In genomic region chr16:4643670-4644419, GRCm38 (mm10) we compare ENCODE assay signal across 9 mouse cellular contexts. TPM values are rescaled to one million over a fixed set of nuclear protein-coding genes. Genes with fewer than 3 reads are reported as not detected.
DNase-seq lines count a peak whose midpoint lies in the region; ATAC-seq and TF ChIP-seq lines count a peak whose summit lies in the region.
"Had no signal": no experiment of that assay in that cellular context is flagged by ENCODE, and none has a peak within 500 bp of the region (broad histone marks: within the 10 kb centered on the region; RNA-seq: fewer than 3 reads in every experiment).

No protein-coding gene starts in this region.

- TF ChIP-seq CTCF in intestine, postnatal 0 days (IDR thresholded peaks at IDR 0.05; ENCODE audit: low read depth) = 0 out of 2 replicates have a peak, but pooled peaks have one; percentile 3

- H3K27ac ChIP-seq in intestine, postnatal 0 days (ENCODE audit: low read depth, low read length) = peak overlapping the region; percentile 36; the same call in 1 of the 2 replicates
- no peak overlapping the region for H3K27ac ChIP-seq in neural tube, embryonic 15.5 days (replicated peaks)

- 58% methylated on average over 11 of the region's 11 CpGs for WGBS in intestine, postnatal 0 days
- 67% methylated on average over 11 of the region's 11 CpGs for whole genome bisulfite sequencing in neural tube, embryonic 15.5 days

- H3K9ac ChIP-seq in intestine, postnatal 0 days (ENCODE audit: low read depth, low read length) = no peak overlapping the region
- H3K9ac ChIP-seq in neural tube, embryonic 15.5 days (replicated peaks) = no peak overlapping the region; the same call in 1 of the 2 replicates

- peaks cover 40% of the 10 kb centered on the region for H3K36me3 ChIP-seq in intestine, postnatal 0 days (ENCODE audit: control insufficient read depth, insufficient read depth)
- H3K36me3 ChIP-seq in neural tube, embryonic 15.5 days = peaks cover 9% of the 10 kb centered on the region; the same call in 1 of the 2 replicates

- no peak for ATAC-seq in intestine, postnatal 0 days
- ATAC-seq in neural tube, embryonic 15.5 days (ENCODE audit: low FRiP score) = peak; percentile 34; the same call in 1 of the 2 replicates
- ATAC-seq in erythroid progenitor cell, adult 5-6 weeks (replicated peaks; ENCODE audit: low FRiP score, poor library complexity, severe bottlenecking) = no peak

- no peaks in the 10 kb centered on the region for H3K27me3 ChIP-seq in intestine, postnatal 0 days (replicated peaks; ENCODE audit: control insufficient read depth, insufficient read depth, low read length)
- H3K27me3 ChIP-seq in neural tube, embryonic 15.5 days (replicated peaks) = no peaks in the 10 kb centered on the region

- no peak overlapping the region; the same call in 1 of the 2 replicates for H3K4me2 ChIP-seq in intestine, postnatal 0 days (replicated peaks; ENCODE audit: low read depth)
- no peak overlapping the region for H3K4me2 ChIP-seq in neural tube, embryonic 15.5 days

- DNase-seq in adrenal gland, adult (ENCODE audit: inconsistent age in 2 of 2, low spot score in 1 of 2) = peak; percentile 85 to 93
- peak; percentile 79 for DNase-seq in cerebellum, adult 9-10 months
- peak; percentile 91 for DNase-seq in gastrocnemius, postnatal 25 days
- peak; percentile 60 to 85 for DNase-seq in left cerebral cortex, adult 8-10 months (ENCODE audit: low spot score in 2 of 2)
- DNase-seq in yolk sac, embryonic 10.5 days (ENCODE audit: low spot score) = no peak

- no peak overlapping the region for H3K4me3 ChIP-seq in intestine, postnatal 0 days (ENCODE audit: low read depth, low read length)
- H3K4me3 ChIP-seq in neural tube, embryonic 15.5 days (replicated peaks) = no peak overlapping the region
- H3K4me3 ChIP-seq: megakaryocyte, embryonic 14.5 days had no signal

- peaks cover 19% of the 10 kb centered on the region; the same call in 1 of the 2 replicates for H3K4me1 ChIP-seq in intestine, postnatal 0 days (replicated peaks; ENCODE audit: control insufficient read depth, insufficient read depth, low read length)
- H3K4me1 ChIP-seq in neural tube, embryonic 15.5 days = peaks cover 68% of the 10 kb centered on the region

- H3K9me3 ChIP-seq in intestine, postnatal 0 days (ENCODE audit: control insufficient read depth) = no peaks in the 10 kb centered on the region
- no peaks in the 10 kb centered on the region for H3K9me3 ChIP-seq in neural tube, embryonic 15.5 days (replicated peaks)
- H3K9me3 ChIP-seq: megakaryocyte, embryonic 14.5 days had no signal

RNA-seq across cellular contexts. Expression of gene Dnaja3, which starts 4.1 kb away (rescaled TPM):
- total RNA-seq in gastrocnemius, postnatal 25 days (2021) = 10 to 100 TPM; 91.1 to 93.8 TPM
- polyA plus RNA-seq in intestine, postnatal 0 days (2015; fragmentation: Nextera tagmentation; extraction: Ambion mirVana) = 37.9 and 38.6 TPM in 2 replicates
- total RNA-seq in left cerebral cortex, adult 8-10 months (2022) = 10 to 100 TPM; 63.0 to 66.1 (median 65.1) TPM
- 68.6 and 71.0 TPM in 2 replicates for polyA plus RNA-seq in neural tube, embryonic 15.5 days (2015; fragmentation: Nextera tagmentation; extraction: Ambion mirVana)
- 10.1 and 12.6 TPM in 2 replicates for total RNA-seq in erythroid progenitor cell, adult 5-6 weeks (2015; ENCODE audit: low replicate concordance)
- total RNA-seq in erythroid progenitor cell, adult 5-6 weeks (2017; ENCODE audit: low replicate concordance) = 10.9 and 14.3 TPM in 2 replicates

RNA-seq across cellular contexts. Expression of gene Vasn, which starts 4.1 kb away (rescaled TPM):
- 1 to 10 TPM; 4.6 to 4.8 TPM for total RNA-seq in gastrocnemius, postnatal 25 days (2021)
- polyA plus RNA-seq in intestine, postnatal 0 days (2015; fragmentation: Nextera tagmentation; extraction: Ambion mirVana) = 5.0 and 5.3 TPM in 2 replicates
- 10 to 100 TPM in 2 of 4 experiments, 1 to 10 TPM in 2; 8.5 to 10.4 (median 9.9) TPM for total RNA-seq in left cerebral cortex, adult 8-10 months (2022)
- 7.1 and 8.8 TPM in 2 replicates for polyA plus RNA-seq in neural tube, embryonic 15.5 days (2015; fragmentation: Nextera tagmentation; extraction: Ambion mirVana)
- not detected in 2 replicates for total RNA-seq in erythroid progenitor cell, adult 5-6 weeks (2015; ENCODE audit: low replicate concordance)
- not detected in 2 replicates for total RNA-seq in erythroid progenitor cell, adult 5-6 weeks (2017; ENCODE audit: low replicate concordance)

RNA-seq across cellular contexts. Expression of gene Pam16, which starts 19.1 kb away (rescaled TPM):
- total RNA-seq in gastrocnemius, postnatal 25 days (2021) = 10 to 100 TPM; 87.2 to 90.6 TPM
- polyA plus RNA-seq in intestine, postnatal 0 days (2015; fragmentation: Nextera tagmentation; extraction: Ambion mirVana) = 63.3 and 72.1 TPM in 2 replicates
- 10 to 100 TPM; 79.9 to 99.6 (median 92.2) TPM for total RNA-seq in left cerebral cortex, adult 8-10 months (2022)
- polyA plus RNA-seq in neural tube, embryonic 15.5 days (2015; fragmentation: Nextera tagmentation; extraction: Ambion mirVana) = 150 and 179 TPM in 2 replicates
- total RNA-seq in erythroid progenitor cell, adult 5-6 weeks (2015; ENCODE audit: low replicate concordance) = 9.4 and 16.8 TPM in 2 replicates
- 3.9 and 9.6 TPM in 2 replicates for total RNA-seq in erythroid progenitor cell, adult 5-6 weeks (2017; ENCODE audit: low replicate concordance)

RNA-seq across cellular contexts. Expression of gene Coro7, which starts 35.7 kb away (rescaled TPM):
- total RNA-seq in gastrocnemius, postnatal 25 days (2021) = 10 to 100 TPM; 12.9 to 19.0 TPM
- polyA plus RNA-seq in intestine, postnatal 0 days (2015; fragmentation: Nextera tagmentation; extraction: Ambion mirVana) = 25.3 and 27.5 TPM in 2 replicates
- 10 to 100 TPM; 88.7 to 98.8 (median 95.6) TPM for total RNA-seq in left cerebral cortex, adult 8-10 months (2022)
- polyA plus RNA-seq in neural tube, embryonic 15.5 days (2015; fragmentation: Nextera tagmentation; extraction: Ambion mirVana) = 31.4 and 35.5 TPM in 2 replicates
- total RNA-seq in erythroid progenitor cell, adult 5-6 weeks (2015; ENCODE audit: low replicate concordance) = 19.8 and 36.5 TPM in 2 replicates
- 7.3 and 14.8 TPM in 2 replicates for total RNA-seq in erythroid progenitor cell, adult 5-6 weeks (2017; ENCODE audit: low replicate concordance)

RNA-seq across cellular contexts. Expression of gene Glis2, which starts 49.3 kb away (rescaled TPM):
- 1 to 10 TPM; 7.0 to 7.1 TPM for total RNA-seq in gastrocnemius, postnatal 25 days (2021)
- 9.2 and 10.5 TPM in 2 replicates for polyA plus RNA-seq in intestine, postnatal 0 days (2015; fragmentation: Nextera tagmentation; extraction: Ambion mirVana)
- total RNA-seq in left cerebral cortex, adult 8-10 months (2022) = 10 to 100 TPM; 11.1 to 20.7 (median 16.6) TPM
- 17.2 and 18.7 TPM in 2 replicates for polyA plus RNA-seq in neural tube, embryonic 15.5 days (2015; fragmentation: Nextera tagmentation; extraction: Ambion mirVana)
- total RNA-seq in erythroid progenitor cell, adult 5-6 weeks (2015; ENCODE audit: low replicate concordance) = not detected in 2 replicates
- total RNA-seq in erythroid progenitor cell, adult 5-6 weeks (2017; ENCODE audit: low replicate concordance) = not detected in 2 replicates

Comparison
In these comparisons a context has a peak if more than half of its experiments do, and no peak if none do; other contexts are left out.
1. RNA of gene Dnaja3, which starts 4.1 kb away (total RNA-seq): 91.1 to 93.8 TPM in gastrocnemius, postnatal 25 days and 63.0 to 66.1 TPM in left cerebral cortex, adult 8-10 months; 10.1 to 14.3 TPM in erythroid progenitor cell, adult 5-6 weeks; every median in the first group is over 4 times any median in the second.
2. RNA of gene Vasn, which starts 4.1 kb away (total RNA-seq): 8.5 to 10.4 TPM in left cerebral cortex, adult 8-10 months and 4.6 to 4.8 TPM in gastrocnemius, postnatal 25 days; not detected in erythroid progenitor cell, adult 5-6 weeks; every median in the first group is over 4 times any median in the second.
3. RNA of gene Pam16, which starts 19.1 kb away (total RNA-seq): 79.9 to 99.6 TPM in left cerebral cortex, adult 8-10 months and 87.2 to 90.6 TPM in gastrocnemius, postnatal 25 days; 3.9 to 16.8 TPM in erythroid progenitor cell, adult 5-6 weeks; every median in the first group is over 4 times any median in the second.